Mouse (Mus musculus) gastrocnemius, postnatal 25 days (tissue): ENCODE measurements around the gene Ankrd23. TPM values are rescaled to one million over a fixed set of nuclear protein-coding genes. Genes with fewer than 3 reads are reported as not detected.
A peak's percentile ranks its signal among the peaks of the same experiment; 100 is the strongest.

Source experiments
- DNase-seq: peaks from one replicate; pipeline ENCODE4 v3.0.0; 2022
- total RNA-seq, 2 experiments: library from RNA; stranded (reverse); gene quantifications; 1 replicate in 1 of 2; 2 replicates in 1 of 2; pipeline ENCODE4 v1.2.3; 2021

The Ankrd23 gene
- total RNA-seq, 2 experiments from 2014 or later = 1,576 to 3,128 TPM

DNA sequence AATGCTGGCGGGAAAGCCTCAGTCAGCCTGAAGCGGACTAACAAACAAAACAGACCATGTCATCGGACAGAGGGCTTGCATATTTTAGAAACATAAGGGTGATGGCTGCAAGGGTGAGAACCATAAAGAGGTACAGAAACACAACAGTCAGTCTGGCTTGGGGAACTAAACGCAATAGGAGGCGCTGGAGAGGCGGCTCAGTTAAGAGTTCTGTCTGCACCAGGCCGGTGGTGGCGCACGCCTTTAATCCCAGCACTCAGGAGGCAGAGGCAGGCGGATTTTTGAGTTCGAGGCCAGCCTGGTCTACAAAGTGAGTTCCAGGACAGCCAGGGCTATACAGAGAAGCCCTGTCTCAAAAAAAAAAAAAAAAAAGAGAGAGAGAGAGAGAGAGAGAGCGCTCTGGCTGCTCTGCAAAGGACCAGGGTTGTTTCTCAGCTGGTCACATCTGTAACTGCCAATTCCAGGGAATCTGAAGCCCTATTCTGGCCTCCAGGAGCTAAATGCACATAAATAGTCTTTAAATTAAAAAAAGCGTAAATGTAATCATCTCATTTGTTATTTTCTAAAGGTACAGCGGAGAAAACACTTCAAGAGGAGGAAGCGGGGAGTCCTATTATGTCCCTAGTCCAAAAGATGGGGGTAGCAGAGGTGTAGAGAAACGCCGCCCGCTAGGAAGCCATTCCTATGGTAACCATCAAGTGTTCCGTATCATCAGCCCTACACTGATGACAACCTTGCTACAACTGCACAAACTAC is 9.3 kb upstream of the Ankrd23 start:
- no peak for DNase-seq

DNA sequence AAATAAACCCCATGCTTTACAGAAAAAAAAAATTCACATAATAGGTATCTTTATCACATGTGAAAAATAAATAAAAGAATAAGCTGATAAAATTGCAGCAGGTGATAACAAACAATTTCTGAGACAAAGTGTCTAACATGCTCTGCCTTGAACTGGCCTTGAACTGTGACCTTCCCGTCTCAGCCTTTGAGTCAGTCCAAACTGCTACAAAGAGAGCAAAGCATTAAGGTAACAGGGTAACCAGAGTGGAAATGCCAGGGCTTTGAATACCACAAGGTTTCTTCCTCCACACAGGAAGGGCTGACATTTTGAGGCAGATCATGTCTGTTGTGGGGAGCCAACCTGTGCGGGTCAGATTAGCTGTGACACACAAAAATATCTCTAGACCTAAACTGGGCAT is 8.7 kb upstream of the Ankrd23 start:
- no peak for DNase-seq

DNA sequence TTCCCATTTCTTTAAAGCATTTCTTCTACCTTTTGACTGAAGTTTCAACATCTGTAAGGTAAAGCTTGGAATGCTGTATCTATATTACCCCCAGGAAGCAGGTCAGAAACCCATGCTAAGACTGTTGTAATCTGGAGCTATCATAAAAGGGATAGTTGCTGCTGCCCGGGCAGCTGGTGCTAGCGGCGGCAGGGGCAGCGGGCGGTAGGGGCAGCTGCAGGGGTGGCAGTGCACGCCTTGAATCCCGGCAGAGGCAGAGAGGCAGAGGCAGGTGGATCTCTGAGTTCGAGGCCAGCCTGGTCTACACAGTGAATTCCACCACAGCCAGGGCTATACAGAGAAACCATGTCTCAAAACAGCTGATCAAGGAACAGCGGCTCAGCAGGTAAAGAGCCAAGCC is 6.2 kb upstream of the Ankrd23 start:
- no peak for DNase-seq

DNA sequence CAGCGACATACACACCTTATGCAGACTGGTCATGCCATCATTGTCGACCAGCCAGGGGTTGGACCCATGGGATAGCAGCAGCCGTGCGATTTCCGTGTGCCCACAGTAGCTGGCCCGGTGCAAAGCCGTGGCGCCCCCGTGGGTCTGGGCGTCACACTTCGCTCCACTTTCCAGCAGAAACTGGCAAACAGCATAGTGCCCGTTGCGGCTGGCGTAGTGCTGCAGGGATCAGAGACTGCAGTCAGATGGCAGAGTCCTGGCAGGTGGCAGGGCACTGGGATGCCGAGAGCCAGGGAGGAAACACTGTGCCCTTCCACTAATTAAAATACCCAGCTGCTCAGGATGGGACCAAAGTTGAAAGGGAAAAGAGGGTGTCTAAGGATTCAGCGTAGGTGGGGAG is 5.2 kb upstream of the Ankrd23 start:
- no peak for DNase-seq

DNA sequence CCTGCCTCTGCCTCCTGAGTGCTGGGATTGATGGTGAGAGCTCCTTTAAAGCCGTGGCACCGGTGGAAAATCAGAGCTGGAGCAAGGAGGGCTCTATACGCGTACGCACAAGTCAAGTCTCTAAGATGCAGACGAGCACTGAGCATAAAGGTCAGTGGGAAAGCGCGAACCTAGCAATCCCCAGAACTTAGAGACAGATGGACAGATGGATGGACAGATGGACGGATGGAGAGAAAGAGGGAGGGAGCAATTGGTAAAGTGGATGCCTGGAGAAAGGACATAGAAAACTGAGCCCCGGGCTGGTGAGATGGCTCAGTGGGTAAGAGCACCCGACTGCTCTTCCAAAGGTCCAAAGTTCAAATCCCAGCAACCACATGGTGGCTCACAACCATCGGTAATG is 4.1 kb upstream of the Ankrd23 start:
- DNase-seq = no peak

DNA sequence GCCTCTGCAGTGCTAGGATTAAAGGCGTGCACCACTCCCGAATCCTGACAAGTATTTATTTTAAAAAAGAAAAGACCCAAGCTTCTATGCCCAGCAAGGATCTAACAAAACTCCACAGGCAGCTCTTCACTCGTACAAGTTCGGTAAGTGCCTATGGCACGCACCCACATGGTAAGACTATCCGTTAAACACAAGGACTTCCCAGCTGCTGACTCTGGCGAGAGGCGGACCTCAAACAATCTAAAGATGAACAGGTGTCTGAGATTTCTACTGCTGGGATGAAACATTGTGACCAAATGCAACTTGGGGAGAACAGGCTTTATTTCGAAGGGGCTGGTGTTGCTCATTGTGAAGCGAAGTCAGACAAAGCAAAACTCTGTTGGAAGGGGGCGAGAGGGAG is 3.4 kb upstream of the Ankrd23 start:
- no peak for DNase-seq

DNA sequence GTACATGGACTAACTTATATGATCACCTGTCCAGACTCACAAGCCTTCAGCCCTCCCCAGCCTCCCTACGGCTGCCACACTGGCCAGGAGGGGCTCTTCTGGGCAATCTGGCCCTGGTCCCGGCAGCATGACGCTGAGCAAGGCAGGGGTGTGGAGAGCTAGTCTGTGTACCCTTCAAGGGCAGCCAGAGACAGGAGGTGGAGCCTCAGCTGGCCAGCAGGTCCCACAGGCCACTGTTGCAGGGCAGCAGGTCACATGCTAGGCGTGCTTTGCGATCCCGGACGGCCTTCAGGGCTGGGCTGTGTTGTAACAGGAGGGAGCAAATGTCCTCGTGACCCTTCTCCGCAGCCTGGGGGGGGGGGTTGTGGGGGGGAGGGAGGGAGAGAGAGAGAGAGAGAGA is 2.5 kb upstream of the Ankrd23 start, which contains the start of gene Gm42417:
TSS of gene Gm42417 (minus strand) at position 244 of the 400 bp plus-strand sequence.
- peak; percentile 91 for DNase-seq

DNA sequence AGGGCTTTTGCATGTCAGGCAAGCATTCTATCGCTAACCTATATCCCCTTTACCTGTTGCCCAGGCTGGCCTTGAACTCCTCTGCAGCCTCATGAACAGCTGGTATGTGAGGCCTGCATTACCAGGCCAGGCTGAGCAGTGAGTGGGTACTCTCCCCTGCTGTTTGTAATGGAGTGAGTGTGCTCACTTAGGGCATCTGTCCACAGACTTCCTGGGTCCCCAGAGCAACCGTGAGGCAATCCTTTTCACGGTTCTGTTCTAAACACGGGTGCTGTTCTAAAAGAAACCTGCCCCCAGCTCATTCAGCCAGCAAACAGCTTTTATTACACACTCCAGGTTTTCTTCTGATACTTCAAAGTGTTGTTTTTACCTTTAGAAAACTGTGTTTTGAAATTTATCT is 2.0 kb upstream of the Ankrd23 start:
- DNase-seq = no peak

DNA sequence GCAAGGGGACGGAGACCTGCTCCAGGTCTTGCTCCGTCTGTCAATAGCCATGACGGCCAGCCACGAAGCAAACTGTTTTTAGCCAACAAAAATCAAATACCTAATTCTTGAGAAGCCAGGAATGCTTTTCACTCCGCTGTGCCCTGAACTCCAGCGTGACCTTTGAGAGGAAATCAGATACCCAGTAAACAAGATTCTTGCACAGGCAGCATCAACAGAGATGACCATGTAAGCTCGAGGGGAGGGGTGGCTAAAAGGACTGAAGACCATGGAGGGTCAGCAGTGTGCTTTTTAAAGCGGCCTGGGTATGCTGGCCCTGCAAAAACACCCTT is 320 bp downstream of the Ankrd23 start:
- no peak for DNase-seq

DNA sequence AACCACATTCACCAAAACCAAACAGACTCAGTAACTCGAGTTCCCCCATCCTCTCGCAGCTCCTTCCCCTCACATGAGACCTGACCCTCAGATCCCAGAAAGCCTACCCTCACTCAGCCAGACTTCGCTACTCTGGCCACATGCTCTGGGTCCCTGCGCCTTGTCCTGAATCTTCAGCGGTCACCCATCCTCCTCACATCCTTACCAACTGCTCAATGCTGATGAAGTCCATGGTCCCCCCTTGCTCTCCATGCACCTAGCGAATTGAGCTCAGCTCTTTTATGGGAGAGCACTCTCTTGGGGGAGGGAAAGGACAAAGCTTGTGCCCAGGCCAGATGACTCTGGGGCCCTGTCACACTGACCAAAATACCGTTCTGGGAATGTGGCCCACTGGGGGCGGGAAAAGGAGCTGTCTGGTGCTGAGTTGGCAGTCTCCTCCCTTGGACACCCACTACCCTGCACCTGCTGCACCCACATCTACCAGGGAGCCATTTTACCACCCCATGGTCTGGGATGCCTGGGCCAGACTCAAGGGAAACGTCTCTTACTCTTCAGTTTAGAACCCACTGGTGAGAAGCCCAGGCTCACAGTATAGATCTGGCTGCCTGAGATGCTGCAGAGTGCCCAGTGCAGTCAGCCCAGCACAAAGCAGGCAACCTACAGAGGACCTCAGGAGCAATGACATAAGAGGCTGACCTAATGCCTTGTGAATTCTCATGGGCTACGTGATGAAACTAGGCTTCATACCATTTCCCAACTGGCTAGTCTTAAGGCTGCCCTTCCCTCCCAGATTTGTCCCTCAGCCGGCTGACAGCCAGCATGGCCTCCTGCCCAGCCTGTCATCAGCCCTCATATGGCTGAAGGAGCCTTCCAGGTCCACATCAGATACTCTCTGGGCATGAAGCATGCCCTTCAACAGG is 946 bp downstream of the Ankrd23 start:
- DNase-seq = peak; percentile 86

DNA sequence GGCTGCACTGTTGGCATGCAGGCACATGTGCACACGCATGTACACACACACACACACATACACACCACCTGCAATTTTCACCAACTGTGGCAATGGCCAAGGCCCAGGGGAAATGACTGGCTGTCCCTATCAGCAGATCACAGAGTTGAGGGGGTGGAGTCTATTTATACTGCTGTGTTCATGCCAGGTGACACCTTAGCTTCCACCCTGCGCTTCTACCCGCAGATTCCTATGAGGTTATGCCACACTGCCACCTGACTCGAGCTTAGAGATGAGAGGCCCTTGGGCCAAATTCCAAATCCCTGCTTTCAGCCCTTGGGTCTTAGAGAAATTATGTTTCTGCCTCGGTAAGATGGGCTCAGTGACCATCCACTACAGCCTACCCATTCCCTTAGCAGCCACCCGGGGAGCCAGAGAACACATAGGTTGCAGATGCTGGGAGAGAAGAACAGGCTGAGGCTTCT is 2.1 kb downstream of the Ankrd23 start:
- peak; percentile 76 for DNase-seq

DNA sequence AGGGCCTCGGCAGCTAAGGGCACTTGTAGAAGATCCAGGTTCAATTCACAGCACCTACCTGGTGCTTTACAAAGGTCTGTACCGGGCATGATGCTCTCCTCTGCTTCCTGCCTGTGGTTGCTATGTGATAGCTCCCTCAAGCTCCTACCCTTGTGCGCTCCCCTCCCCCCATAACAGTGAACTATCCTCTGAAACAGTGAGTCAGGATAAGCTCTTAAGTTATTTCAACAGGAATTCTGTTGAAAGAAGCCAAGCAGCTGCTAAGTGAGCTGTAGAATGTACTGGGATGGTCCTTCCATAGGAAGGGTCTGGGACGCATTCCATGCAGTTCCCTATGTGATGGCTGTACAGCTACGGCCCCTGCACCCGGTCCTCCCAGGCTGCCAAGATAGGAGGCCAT is 3.1 kb downstream of the Ankrd23 start:
- DNase-seq = no peak

DNA sequence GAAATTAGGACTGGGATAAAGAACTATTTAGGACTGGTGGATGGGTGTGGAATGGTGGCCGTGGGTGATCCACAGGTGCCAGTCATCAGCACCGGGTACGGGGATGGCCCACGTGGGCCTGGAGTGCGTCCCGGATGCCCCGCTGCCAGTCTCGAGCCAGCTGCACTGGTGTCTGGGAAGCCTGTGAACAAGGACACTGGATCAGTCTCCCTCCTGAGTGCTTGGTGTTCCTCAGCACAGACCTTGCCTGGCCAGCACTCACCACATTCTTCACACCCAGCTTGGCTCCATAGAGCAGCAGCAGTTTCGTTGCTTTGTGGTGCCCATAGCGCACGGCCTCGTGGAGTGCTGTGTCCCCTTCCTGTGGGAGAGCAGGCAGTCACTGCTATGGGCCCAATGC is 5.2 kb downstream of the Ankrd23 start:
- DNase-seq = peak; percentile 47

DNA sequence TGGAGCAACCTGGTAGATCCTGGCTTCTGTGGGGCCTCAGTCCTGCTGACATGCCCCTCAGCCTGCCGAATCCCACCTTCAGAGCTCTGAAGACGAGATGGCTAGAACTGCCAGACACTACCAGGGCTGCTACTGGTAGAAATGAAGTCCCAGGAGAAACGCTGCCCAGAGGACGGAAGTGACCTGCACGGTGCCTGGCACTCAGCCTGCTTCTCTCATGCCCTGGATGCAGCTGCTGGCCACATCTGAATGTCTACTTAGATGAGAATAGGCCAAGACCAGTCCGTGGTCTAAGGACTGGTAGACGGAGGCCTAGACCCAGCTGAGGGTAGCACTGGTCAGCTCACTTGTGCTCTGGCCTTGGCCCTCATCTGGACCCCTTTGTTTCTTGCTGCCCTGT is 5.7 kb downstream of the Ankrd23 start:
- DNase-seq = no peak

DNA sequence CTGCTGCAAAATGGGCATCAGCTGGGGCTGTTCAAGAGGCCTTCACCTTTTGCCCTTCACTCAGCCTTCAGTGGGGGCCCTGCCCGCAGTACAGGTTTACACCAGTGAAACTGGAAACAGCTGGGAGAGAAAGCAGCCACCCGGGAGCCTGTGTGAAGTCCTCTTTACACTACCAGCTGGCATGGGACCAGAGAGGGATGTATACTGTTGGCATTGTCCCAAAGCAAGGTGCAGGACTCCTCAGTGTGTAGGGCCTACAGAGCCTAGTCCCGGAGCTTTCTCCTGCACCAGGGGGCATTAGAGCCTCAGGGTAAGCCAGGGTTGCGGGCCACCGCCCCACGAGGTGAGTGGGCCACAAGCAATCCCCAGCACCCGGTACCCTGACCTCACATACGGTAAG is 6.2 kb downstream of the Ankrd23 start:
- DNase-seq = no peak

DNA sequence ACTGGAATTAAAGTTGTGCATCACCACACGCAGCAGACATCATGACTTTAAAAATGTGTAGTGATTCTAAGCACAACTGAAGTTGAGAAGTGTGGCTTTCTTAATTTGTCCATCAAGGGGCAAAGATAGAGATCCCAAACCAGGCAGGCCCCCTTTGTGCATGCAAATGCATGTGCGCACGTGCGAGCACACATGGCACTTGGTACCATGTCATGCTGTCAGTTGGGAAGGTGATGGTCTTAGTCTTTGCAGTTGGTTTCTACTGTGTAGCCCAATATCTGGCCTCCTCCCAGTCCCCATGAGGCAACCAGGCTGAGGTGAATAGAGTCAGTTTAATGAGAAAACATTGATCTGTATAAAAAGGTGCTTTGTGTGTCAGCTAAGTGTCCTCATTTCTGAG is 6.8 kb downstream of the Ankrd23 start:
- no peak for DNase-seq

DNA sequence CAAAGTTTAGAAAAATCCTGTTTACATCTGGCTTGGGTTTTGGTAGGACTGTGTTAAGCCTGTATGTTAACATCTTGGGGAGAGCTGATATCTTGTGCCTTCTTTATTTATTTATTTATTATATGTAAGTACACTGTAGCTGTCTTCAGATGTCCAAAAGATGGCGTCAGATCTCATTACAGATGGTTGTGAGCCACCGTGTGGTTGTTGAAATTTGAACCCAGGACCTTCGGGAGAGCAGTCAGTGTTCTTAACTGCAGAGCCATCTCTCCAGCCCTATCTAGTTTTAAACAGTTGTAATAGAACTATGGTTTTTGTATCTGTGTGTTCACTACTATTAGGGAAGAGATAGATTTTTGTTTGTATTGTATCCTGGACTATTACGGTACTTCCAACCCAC is 7.4 kb downstream of the Ankrd23 start:
- no peak for DNase-seq

DNA sequence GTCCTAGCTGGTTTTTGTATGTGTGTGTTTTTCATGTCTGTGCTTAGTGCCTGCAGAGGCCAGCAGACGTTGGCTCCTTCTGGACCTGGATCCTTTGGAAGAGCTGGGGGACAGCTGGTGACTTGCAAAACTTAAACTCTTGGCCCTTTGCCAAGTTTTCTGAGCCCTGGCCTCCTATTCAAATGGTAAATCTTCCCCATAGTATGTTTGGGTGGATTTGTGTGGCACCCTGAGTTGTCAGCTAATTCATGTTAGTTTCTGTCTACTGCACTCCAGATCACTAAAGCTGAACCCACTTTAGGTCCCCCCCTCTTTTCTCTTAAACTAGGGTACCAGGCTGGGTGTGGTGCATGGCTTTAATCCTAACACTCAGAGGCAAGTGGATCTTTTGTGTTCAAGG is 8.3 kb downstream of the Ankrd23 start:
- DNase-seq = no peak

DNA sequence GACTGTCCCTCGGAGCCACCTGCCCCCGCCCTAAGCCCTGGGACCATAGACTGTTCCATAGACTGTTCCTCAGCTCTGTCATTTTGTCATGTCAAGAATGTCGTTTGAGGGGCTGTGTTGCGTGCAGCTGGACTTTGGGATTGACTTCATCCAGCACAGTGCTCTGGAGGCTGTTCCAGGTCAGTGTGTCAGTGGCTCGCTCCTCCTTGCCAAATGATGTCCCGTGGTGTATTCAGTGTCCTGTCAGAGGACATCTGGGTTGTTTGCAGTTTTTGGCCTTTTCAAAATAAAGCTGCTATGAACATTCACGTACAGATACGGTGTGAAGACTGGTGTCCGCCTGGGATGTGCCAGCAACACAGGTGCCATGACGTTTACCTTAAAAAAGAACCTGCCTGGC is 9.8 kb downstream of the Ankrd23 start:
- no peak for DNase-seq

DNA sequence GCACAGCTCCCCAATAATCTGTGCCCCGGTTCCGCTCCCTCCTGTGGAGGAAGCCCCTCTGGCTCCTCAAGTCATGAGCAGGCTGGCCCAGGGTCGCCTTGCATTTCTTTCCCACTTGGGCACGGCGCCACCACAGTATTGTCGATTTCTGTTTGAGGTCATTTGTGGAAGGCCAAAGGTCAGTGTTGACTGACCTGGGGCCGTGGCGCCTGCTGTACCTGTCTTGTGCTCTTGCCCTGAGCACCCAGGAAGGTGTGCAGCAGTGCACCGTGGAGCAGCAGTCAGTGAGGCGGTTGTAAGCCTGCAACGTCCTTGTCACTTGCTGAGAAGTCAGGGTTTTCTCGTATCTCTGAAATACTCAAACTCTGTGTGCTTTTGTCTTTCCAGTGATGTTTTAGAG is 10.9 kb downstream of the Ankrd23 start:
- DNase-seq = no peak

DNA sequence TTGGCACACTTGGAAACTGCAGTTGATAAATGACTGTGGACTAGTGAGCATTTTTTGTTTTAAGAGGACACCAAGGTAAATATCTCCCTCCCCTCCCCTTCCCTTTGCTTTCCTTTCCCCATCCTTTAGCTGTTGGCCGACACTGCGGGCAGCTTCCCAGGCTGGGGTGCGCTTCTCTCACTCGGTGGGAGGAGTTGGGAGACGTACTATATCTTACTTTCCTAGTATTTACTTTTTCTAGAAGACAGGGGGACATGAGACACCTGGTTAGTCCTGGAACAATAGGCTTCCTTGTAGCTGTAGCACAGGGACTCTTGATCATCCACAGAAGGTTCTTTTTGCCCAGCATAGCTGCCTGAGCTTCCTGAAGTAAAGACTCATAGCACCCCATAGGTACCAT is 12.6 kb downstream of the Ankrd23 start:
- no peak for DNase-seq

DNA sequence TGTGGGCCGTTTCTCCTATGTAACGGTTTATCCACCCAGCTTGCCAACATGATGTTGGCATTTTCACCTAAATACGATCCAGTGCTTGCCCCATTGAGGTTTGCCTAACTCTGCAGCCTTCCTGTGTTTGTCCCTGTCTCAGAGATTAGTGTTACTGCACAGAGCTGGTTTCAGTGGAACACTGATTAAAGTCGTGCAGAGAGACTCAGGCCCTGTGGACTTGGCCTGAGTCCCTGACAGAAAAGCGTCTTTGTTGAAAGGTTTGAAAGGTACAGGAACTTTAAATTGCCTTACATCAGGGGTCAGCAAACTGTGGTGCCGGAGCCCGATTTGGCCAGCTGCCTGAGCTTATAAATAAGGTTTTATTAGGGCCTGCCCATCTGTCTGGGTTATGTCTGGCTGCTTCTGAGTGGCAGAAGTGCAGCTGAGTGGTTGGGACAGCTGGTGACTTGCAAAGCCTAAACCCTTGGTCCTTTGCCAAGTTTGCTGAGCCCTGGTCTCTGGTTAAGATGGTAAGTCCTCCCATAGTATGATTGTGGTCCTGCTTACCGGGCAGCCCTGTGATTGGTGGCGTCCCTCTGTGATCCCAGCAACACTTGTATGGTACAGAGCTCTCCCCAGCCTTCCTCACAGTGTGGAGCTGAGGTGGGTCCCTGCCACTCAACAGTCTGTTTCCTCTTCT is 13.2 kb downstream of the Ankrd23 start:
- DNase-seq = peak; percentile 49

DNA sequence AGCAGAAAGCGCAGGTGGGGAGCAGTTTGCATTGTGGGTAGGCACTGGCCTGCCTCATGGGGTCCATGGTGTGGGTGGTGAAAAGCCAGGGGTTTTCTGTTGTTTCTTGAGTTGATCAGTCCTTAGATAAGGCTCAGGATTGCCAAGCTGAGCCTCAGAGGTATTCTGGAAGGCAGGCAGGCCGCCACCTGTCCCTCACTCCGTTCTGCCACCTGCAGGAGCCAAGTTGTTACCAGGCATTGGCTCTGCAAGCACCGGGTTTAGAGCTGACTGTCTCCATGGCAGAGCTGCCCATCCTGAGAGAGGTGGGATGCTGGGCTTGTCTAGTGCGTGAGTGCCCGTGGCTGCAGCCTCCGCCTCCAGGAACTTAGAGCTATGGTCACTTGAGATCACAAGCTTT is 14.5 kb downstream of the Ankrd23 start:
- DNase-seq = no peak
